In the genomic region with DNA sequence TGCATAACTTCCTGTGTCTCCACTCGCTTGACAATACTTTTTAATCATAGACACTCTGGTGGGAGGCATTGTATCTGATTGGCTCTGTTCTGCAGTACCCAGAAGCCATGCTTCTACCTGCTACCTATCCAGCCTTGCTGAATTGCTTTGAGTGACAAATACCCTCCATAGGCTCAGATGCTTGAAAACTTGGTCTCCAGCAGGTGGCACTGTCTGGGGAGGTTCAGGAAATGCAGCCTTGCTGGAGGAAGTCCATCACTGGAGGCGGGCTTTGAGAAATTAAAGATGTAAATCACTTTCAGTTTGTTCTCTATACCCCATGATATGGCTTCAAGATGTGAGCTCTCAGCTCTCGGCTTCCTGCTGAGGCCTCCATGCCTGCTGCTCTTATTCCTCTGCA, we compare ENCODE assay signal across 9 mouse cellular contexts. TPM values are rescaled to one million over a fixed set of nuclear protein-coding genes. Genes with fewer than 3 reads are reported as not detected.
DNase-seq lines count a peak whose midpoint lies in the region; ATAC-seq and TF ChIP-seq lines count a peak whose summit lies in the region.
"Had no signal": no experiment of that assay in that cellular context is flagged by ENCODE, and none has a peak within 500 bp of the region (broad histone marks: within the 10 kb centered on the region; RNA-seq: fewer than 3 reads in every experiment).

No protein-coding gene starts in this region.

- no peaks in the 10 kb centered on the region for H3K36me3 ChIP-seq in liver, postnatal 0 days (replicated peaks; ENCODE audit: insufficient read depth, low read length)
- no peaks in the 10 kb centered on the region for H3K36me3 ChIP-seq in liver, embryonic 11.5 days (ENCODE audit: control insufficient read depth, insufficient read depth, low read length)
- no peaks in the 10 kb centered on the region for H3K36me3 ChIP-seq in ES-Bruce4 (ENCODE audit: control insufficient read depth, insufficient read depth, low read length, poor library complexity, severe bottlenecking)

- ATAC-seq in liver, postnatal 0 days, result no peak
- no peak for ATAC-seq in liver, embryonic 11.5 days (replicated peaks; ENCODE audit: low FRiP score)

- no peak overlapping the region for H3K4me2 ChIP-seq in liver, postnatal 0 days (ENCODE audit: low read depth, low read length)
- no peak overlapping the region for H3K4me2 ChIP-seq in liver, embryonic 11.5 days

- H3K4me3 ChIP-seq in liver, postnatal 0 days (ENCODE audit: low read depth, low read length), result no peak overlapping the region
- no peak overlapping the region for H3K4me3 ChIP-seq in liver, embryonic 11.5 days (ENCODE audit: low read depth, low read length)
- H3K4me3 ChIP-seq in ES-Bruce4 (ENCODE audit: low read depth, low read length), result peak overlapping the region; percentile 38; the same call in 1 of the 2 replicates

- no peak overlapping the region for H3K9ac ChIP-seq in liver, postnatal 0 days (replicated peaks)
- H3K9ac ChIP-seq in liver, embryonic 11.5 days (ENCODE audit: low read depth, low read length), result no peak overlapping the region
- H3K9ac ChIP-seq in ES-Bruce4 (ENCODE audit: low read depth, poor library complexity, severe bottlenecking), result 0 out of 2 replicates have a peak overlapping the region, but pooled peaks have one; percentile 10

- H3K27ac ChIP-seq in liver, postnatal 0 days (ENCODE audit: low read depth), result no peak overlapping the region
- no peak overlapping the region for H3K27ac ChIP-seq in liver, embryonic 11.5 days (ENCODE audit: low read depth, low read length)
- no peak overlapping the region for H3K27ac ChIP-seq in ES-Bruce4 (ENCODE audit: insufficient read depth, low read length)

- no peak for TF ChIP-seq EP300 in liver, postnatal 0 days (IDR thresholded peaks at IDR 0.05; ENCODE audit: low read depth)
- TF ChIP-seq EP300 in ES-Bruce4 (IDR thresholded peaks at IDR 0.05; ENCODE audit: insufficient read depth, low read depth, low read length), result no peak

- H3K9me3 ChIP-seq in liver, postnatal 0 days (ENCODE audit: low read length), result no peaks in the 10 kb centered on the region
- H3K9me3 ChIP-seq in liver, embryonic 11.5 days (ENCODE audit: control insufficient read depth, low read length), result no peaks in the 10 kb centered on the region
- H3K9me3 ChIP-seq in ES-Bruce4 (replicated peaks; ENCODE audit: control insufficient read depth, insufficient read depth, low read length, poor library complexity, severe bottlenecking), result peaks cover 5% of the 10 kb centered on the region; the same call in 1 of the 2 replicates

- no peaks in the 10 kb centered on the region for H3K4me1 ChIP-seq in liver, postnatal 0 days (ENCODE audit: insufficient read depth)
- no peaks in the 10 kb centered on the region for H3K4me1 ChIP-seq in liver, embryonic 11.5 days (replicated peaks; ENCODE audit: control insufficient read depth, insufficient read depth, low read length)
- H3K4me1 ChIP-seq in ES-Bruce4 (ENCODE audit: control insufficient read depth, insufficient read depth, low read length), result peaks cover 2% of the 10 kb centered on the region

- no peak for TF ChIP-seq POLR2A in ES-Bruce4 (IDR thresholded peaks at IDR 0.05; ENCODE audit: insufficient read depth, low read length)

- peak; percentile 30 for DNase-seq in gastrocnemius, postnatal 10 days
- DNase-seq in gastrocnemius, postnatal 25 days, result no peak
- DNase-seq in liver, postnatal 0 days, result no peak
- DNase-seq in liver, embryonic 11.5 days (ENCODE audit: low spot score), result no peak
- peak; percentile 36 to 50 for DNase-seq in kidney, postnatal 25 days
- no peak for DNase-seq in adrenal gland, adult 8-10 months
- no peak for DNase-seq in cerebellum, adult 11 months
- DNase-seq: right cerebral cortex, adult 18-20 months had no signal

- H3K27me3 ChIP-seq in liver, postnatal 0 days (ENCODE audit: insufficient read depth, low read length), result no peaks in the 10 kb centered on the region
- H3K27me3 ChIP-seq in liver, embryonic 11.5 days (replicated peaks; ENCODE audit: control insufficient read depth, insufficient read depth, low read length), result no peaks in the 10 kb centered on the region
- no peaks in the 10 kb centered on the region for H3K27me3 ChIP-seq in ES-Bruce4 (ENCODE audit: control insufficient read depth, insufficient read depth, low read length, poor library complexity, severe bottlenecking)

- peak; percentile 44 for TF ChIP-seq CTCF in liver, postnatal 0 days (IDR thresholded peaks at IDR 0.05; ENCODE audit: low read depth)
- TF ChIP-seq CTCF in ES-Bruce4 (IDR thresholded peaks at IDR 0.05; ENCODE audit: low read depth, low read length), result peak; percentile 66

- WGBS in liver, postnatal 0 days (ENCODE audit: insufficient replicate concordance), result 81% methylated on average over 3 of the region's 3 CpGs
- 85% methylated on average over 3 of the region's 3 CpGs for WGBS in liver, embryonic 11.5 days

RNA-seq across cellular contexts. Expression of gene Arl4c, which starts 48.1 kb away (rescaled TPM):
- total RNA-seq in gastrocnemius, postnatal 10 days (2021), result 1 to 10 TPM; 4.4 to 6.3 TPM
- under 1 TPM; 0.72 to 0.97 TPM for total RNA-seq in gastrocnemius, postnatal 25 days (2021)
- 1.5 and 1.7 TPM in 2 replicates for polyA plus RNA-seq in liver, postnatal 0 days (2015; fragmentation: Nextera tagmentation; extraction: Ambion mirVana)
- 1.7 and 1.9 TPM in 2 replicates for polyA plus RNA-seq in liver, embryonic 11.5 days (2014; fragmentation: Nextera tagmentation; extraction: Ambion mirVana)
- polyA plus RNA-seq in ES-Bruce4 (2011; ENCODE audit: insufficient read depth, insufficient read length, low read depth, missing spikeins), result 106 and 108 TPM in 2 replicates
- 10 to 100 TPM; 17.6 to 19.9 (median 18.2) TPM for total RNA-seq in adrenal gland, adult 8-10 months (2022)

Comparison
In these comparisons a context has a peak if more than half of its experiments do, and no peak if none do; other contexts are left out.
1. DNase-seq: peak in gastrocnemius, postnatal 10 days (single experiment) and kidney, postnatal 25 days (2 of 2); none in gastrocnemius, postnatal 25 days (single experiment), liver, postnatal 0 days (single experiment), liver, embryonic 11.5 days (single experiment), adrenal gland, adult 8-10 months (single experiment) and cerebellum, adult 11 months (single experiment).